Mouse (Mus musculus) 3T3-L1 (cell line): Measurements from ENCODE around the gene Tmem9b.

Experiments
- DNase-seq: peaks from one replicate; pipeline ENCODE4 v3.0.0-alpha.2; 2015; ENCODE audit warnings: low read depth, low spot score

The Tmem9b gene

GRCm38 (mm10) chr7:109752008-109752925, at the start of gene Tmem9b:
TSS of gene Tmem9b (minus strand) at chr7:109752875.
- peak; percentile 60 for DNase-seq

- DNase-seq: no peak
Measured at GRCm38 (mm10) chr7:109800626-109801025, 48.0 kb upstream of the Tmem9b start.

GRCm38 (mm10) chr7:109799168-109799567, 46.5 kb upstream of the Tmem9b start:
- DNase-seq: peak; percentile 38

- peak; percentile 32 for DNase-seq
Measured at GRCm38 (mm10) chr7:109795564-109795963, 42.9 kb upstream of the Tmem9b start.

- peak; percentile 54 for DNase-seq
Measured at GRCm38 (mm10) chr7:109794556-109794955, 41.9 kb upstream of the Tmem9b start.

GRCm38 (mm10) chr7:109792759-109793158, 40.1 kb upstream of the Tmem9b start:
- peak; percentile 65 for DNase-seq

GRCm38 (mm10) chr7:109790818-109791217, 38.1 kb upstream of the Tmem9b start:
- no peak for DNase-seq

GRCm38 (mm10) chr7:109787860-109788259, 35.2 kb upstream of the Tmem9b start:
- no peak for DNase-seq

GRCm38 (mm10) chr7:109783281-109783680, 30.6 kb upstream of the Tmem9b start:
- no peak for DNase-seq

- DNase-seq: no peak
Measured at GRCm38 (mm10) chr7:109781470-109782203, 29.0 kb upstream of the Tmem9b start, which contains the start of gene Nrip3. TSS of gene Nrip3 (minus strand) at chr7:109782025.

GRCm38 (mm10) chr7:109781087-109781469, 28.4 kb upstream of the Tmem9b start:
- DNase-seq: no peak

- no peak for DNase-seq
Measured at GRCm38 (mm10) chr7:109772251-109772650, 19.6 kb upstream of the Tmem9b start.

- no peak for DNase-seq
Measured at GRCm38 (mm10) chr7:109768699-109769383, 16.2 kb upstream of the Tmem9b start.

GRCm38 (mm10) chr7:109767575-109768350, 15.1 kb upstream of the Tmem9b start:
- no peak for DNase-seq

GRCm38 (mm10) chr7:109764009-109764408, 11.3 kb upstream of the Tmem9b start:
- no peak for DNase-seq

GRCm38 (mm10) chr7:109756291-109756690, 3.6 kb upstream of the Tmem9b start:
- DNase-seq: no peak

- DNase-seq: no peak
Measured at GRCm38 (mm10) chr7:109754034-109754433, 1.4 kb upstream of the Tmem9b start.

- DNase-seq: no peak
Measured at GRCm38 (mm10) chr7:109751427-109752007, 1.2 kb downstream of the Tmem9b start.

GRCm38 (mm10) chr7:109747747-109748146, 4.9 kb downstream of the Tmem9b start:
- DNase-seq: no peak

GRCm38 (mm10) chr7:109741703-109742102, 11.0 kb downstream of the Tmem9b start:
- no peak for DNase-seq

- DNase-seq: no peak
Measured at GRCm38 (mm10) chr7:109741060-109741459, 11.6 kb downstream of the Tmem9b start.
